Mouse (Mus musculus): ENCODE measurements around the gene Aaed1.
A peak's percentile ranks its signal among the peaks of the same experiment; 100 is the strongest.

Aaed1 gene

GRCm38 (mm10) chr13:64248775-64249524 is 63.6 kb downstream of the Aaed1 start:
- peak; percentile 9 for DNase-seq (ENCODE audit: low read depth)

DNA sequence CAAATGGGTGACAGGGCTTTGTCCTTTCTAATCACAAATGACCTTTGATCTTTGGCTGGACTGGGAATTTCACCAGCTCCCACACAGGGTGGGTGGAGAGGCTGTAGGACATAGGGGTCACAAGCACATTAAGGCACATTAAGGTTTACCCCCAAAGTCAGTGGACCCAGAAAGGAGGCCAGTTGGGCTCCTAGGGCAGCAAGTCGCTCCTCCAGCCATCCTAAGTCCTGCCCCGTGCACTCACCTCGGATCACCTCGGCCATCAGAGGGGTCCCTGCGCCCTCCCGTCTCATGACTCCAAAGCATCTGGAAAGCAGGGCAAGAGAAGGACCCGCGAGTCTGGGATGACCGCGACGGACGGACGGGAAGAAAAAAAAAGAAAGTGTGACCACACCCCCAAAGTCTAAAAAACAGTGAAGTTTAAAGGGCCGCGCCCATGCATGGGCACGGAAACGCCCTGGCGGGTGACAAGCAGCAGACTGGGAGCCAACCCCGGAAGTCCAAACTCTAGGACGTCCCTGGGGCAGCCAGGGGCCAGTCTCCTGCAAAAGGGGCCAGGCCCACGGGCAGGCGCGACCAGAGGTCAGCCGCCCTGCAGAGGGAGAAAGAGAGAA is 64.2 kb downstream of the Aaed1 start:
- no peak for DNase-seq (ENCODE audit: low read depth)

- DNase-seq (ENCODE audit: low read depth): no peak
These were observed 66.4 kb downstream of the Aaed1 start for GRCm38 (mm10) chr13:64246106-64246505.

DNA sequence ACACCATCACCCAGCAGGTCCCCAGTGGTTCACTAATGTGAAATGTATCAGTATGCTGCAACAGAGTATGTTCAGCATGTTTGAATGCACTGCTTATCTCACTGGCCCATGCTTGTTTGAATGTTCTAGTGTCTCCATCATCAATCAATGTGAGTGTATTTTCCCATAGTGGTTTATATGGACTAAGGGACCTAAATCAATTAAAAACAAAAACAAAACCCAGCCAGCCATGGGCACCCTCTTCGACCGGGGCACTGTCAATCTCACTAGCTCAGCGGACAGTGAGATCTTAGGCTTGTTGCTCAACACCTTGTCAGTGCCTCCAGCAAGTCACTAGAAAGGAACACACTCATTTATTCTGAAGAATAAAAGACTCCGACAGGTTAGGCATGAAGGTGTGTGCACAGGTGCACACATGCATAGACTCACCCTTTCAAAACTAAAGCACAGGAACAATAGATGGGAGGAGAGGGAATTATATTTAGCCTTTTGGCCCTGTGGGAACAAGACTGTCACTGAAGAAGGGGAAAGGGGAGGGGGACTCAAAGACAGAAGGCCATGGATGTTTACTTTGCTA is 67.7 kb downstream of the Aaed1 start:
- no peak for DNase-seq (ENCODE audit: low read depth)

- DNase-seq (ENCODE audit: low read depth): no peak
These were observed 69.8 kb downstream of the Aaed1 start for GRCm38 (mm10) chr13:64242721-64243120.

DNA sequence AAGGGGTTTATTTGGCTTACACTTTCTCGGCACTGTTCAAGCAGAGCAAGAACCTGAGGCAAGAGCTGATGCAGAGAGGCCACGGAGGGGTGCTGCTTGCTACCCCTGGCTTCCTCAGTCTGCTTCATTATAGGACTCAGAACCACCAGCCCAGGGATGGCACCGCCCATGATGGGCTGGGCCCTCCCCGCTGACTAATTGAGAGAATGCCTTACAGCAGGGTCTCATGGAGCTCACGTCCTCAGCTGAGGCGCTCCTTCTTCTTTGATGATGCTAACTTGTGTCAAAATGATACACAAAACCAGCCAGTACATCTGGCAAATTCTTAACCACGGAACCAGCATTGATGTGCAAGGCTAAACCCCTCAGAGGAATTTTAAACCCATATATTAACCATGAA is 71.9 kb downstream of the Aaed1 start:
- no peak for DNase-seq (ENCODE audit: low read depth)

GRCm38 (mm10) chr13:64237681-64238157 is 74.8 kb downstream of the Aaed1 start:
- no peak for DNase-seq (ENCODE audit: low read depth)

GRCm38 (mm10) chr13:64237000-64237680 is 75.4 kb downstream of the Aaed1 start:
- DNase-seq (ENCODE audit: low read depth): no peak

- peak; percentile 5 for DNase-seq (ENCODE audit: low read depth)
These were observed 76.7 kb downstream of the Aaed1 start for GRCm38 (mm10) chr13:64235777-64236176.

DNA sequence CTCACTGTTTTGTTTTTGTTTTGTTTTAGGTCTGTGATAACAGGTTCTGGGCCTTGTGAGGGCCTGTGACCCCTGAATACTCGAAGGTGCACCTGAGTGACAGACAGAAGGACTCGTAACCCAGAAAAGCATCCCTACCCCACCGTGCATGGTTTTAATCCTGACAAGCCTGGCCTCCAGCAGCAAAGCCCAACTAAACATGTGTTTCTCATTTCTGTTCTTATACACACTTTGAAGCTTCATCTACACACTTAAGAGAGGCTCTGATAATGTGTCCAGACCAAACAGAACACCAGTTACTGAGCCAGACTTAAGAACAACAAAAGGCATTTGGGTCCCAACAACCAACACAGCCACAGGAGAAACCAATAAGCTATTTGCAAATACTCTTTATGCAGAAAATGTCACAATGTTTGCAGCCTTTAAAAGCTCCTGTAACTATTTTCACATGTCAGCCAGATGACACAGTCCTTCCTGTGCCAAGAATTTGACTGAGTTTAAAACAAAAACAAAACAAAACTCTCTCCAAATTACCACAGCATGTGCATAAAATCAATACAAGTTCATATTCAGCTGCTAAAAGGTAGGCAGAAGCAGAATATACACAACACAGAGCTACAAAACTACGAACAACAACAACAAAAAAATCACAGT is 77.3 kb downstream of the Aaed1 start:
- peak; percentile 72 for DNase-seq (ENCODE audit: low read depth)

DNA sequence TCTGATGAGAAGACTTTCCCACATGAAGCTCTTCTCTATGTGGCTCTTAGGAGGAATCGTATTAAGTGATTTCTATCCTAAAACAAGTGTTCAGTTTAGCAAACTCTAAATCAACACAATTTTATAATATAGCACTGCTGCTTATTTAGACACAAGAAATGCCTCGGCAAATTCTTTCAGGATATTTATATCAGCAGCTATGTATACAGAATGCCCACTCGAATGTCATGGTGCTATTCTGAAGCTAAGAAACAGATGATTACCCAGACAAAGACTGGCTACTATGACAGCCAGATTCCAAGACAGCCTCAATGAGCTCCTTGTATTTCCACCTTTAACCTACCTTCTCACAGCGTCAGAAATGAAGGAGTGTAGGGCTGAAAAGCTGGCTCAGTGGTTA is 79.4 kb downstream of the Aaed1 start:
- no peak for DNase-seq (ENCODE audit: low read depth)

- DNase-seq (ENCODE audit: low read depth): no peak
These were observed 85.8 kb downstream of the Aaed1 start for GRCm38 (mm10) chr13:64226725-64227124.

DNA sequence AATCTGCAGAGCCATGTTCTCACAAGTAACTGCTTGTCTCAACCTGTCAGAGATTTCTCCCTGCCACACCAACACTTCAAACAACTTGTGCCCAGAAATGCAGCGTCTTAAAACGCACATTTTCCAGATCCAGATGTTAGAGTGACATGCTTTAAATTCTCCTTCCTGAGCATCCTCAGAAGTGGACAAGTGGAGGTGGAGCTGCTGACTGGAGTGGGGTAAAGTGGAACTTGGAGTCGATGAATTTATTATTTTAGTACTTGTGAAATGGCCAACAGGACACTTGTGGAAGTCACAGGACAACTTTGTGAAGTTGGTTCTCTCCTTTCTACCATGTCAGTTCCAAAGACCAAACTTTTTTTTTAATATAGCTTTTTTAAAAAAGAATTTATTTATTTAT is 86.8 kb downstream of the Aaed1 start:
- no peak for DNase-seq (ENCODE audit: low read depth)

Measured in NIH3T3 (cell line).